Comparison of ENCODE assay signal across 8 mouse cellular contexts in genomic region chr9:106531833-106532232, GRCm38 (mm10). TPM values are rescaled to one million over a fixed set of nuclear protein-coding genes. Genes with fewer than 3 reads are reported as not detected.
DNase-seq lines count a peak whose midpoint lies in the region; ATAC-seq and TF ChIP-seq lines count a peak whose summit lies in the region.

No protein-coding gene starts in this region.

- peak; percentile 64 for DNase-seq in hindbrain, embryonic 11.5 days (ENCODE audit: low spot score)
- peak; percentile 78 for DNase-seq in 3T3-L1 (ENCODE audit: low read depth, low spot score)
- peak; percentile 61 for DNase-seq in embryo, embryonic 11 days
- peak; percentile 31 for DNase-seq in liver, postnatal 0 days
- DNase-seq in urinary bladder, adult 18-20 months (ENCODE audit: low spot score in 2 of 2), result no peak
- no peak for DNase-seq in frontal cortex, postnatal 10 days (ENCODE audit: low spot score in 2 of 2)

- H3K9me3 ChIP-seq in hindbrain, embryonic 11.5 days (ENCODE audit: control insufficient read depth, low read length), result no peaks in the 10 kb centered on the region
- no peaks in the 10 kb centered on the region for H3K9me3 ChIP-seq in hindbrain, embryonic 16.5 days (ENCODE audit: control insufficient read depth, low read length)
- no peaks in the 10 kb centered on the region for H3K9me3 ChIP-seq in ES-Bruce4 (replicated peaks; ENCODE audit: control insufficient read depth, insufficient read depth, low read length, poor library complexity, severe bottlenecking)
- H3K9me3 ChIP-seq in liver, postnatal 0 days (ENCODE audit: low read length), result no peaks in the 10 kb centered on the region

- H3K27ac ChIP-seq in hindbrain, embryonic 11.5 days (ENCODE audit: low read depth, low read length), result no peak overlapping the region
- no peak overlapping the region for H3K27ac ChIP-seq in hindbrain, embryonic 16.5 days (ENCODE audit: low read depth, low read length)
- no peak overlapping the region for H3K27ac ChIP-seq in ES-Bruce4 (ENCODE audit: insufficient read depth, low read length)
- no peak overlapping the region for H3K27ac ChIP-seq in liver, postnatal 0 days (ENCODE audit: low read depth)

- TF ChIP-seq CTCF in ES-Bruce4 (IDR thresholded peaks at IDR 0.05; ENCODE audit: low read depth, low read length), result peak; percentile 94
- peak; percentile 92 for TF ChIP-seq CTCF in liver, postnatal 0 days (IDR thresholded peaks at IDR 0.05; ENCODE audit: low read depth)

- no peak overlapping the region for H3K4me3 ChIP-seq in hindbrain, embryonic 11.5 days (ENCODE audit: low read depth, low read length)
- H3K4me3 ChIP-seq in hindbrain, embryonic 16.5 days (ENCODE audit: low read length), result no peak overlapping the region
- no peak overlapping the region for H3K4me3 ChIP-seq in ES-Bruce4 (ENCODE audit: low read depth, low read length)
- no peak overlapping the region for H3K4me3 ChIP-seq in liver, postnatal 0 days (ENCODE audit: low read depth, low read length)

- no peaks in the 10 kb centered on the region for H3K27me3 ChIP-seq in hindbrain, embryonic 11.5 days (ENCODE audit: control insufficient read depth, insufficient read depth, low read length)
- no peaks in the 10 kb centered on the region for H3K27me3 ChIP-seq in hindbrain, embryonic 16.5 days (replicated peaks; ENCODE audit: control insufficient read depth, insufficient read depth, low read length)
- no peaks in the 10 kb centered on the region for H3K27me3 ChIP-seq in ES-Bruce4 (ENCODE audit: control insufficient read depth, insufficient read depth, low read length, poor library complexity, severe bottlenecking)
- H3K27me3 ChIP-seq in liver, postnatal 0 days (ENCODE audit: insufficient read depth, low read length), result no peaks in the 10 kb centered on the region

- H3K36me3 ChIP-seq in hindbrain, embryonic 11.5 days (ENCODE audit: control insufficient read depth, insufficient read depth, low read length), result no peaks in the 10 kb centered on the region
- H3K36me3 ChIP-seq in hindbrain, embryonic 16.5 days (ENCODE audit: control insufficient read depth, insufficient read depth, low read length), result no peaks in the 10 kb centered on the region
- H3K36me3 ChIP-seq in ES-Bruce4 (ENCODE audit: control insufficient read depth, insufficient read depth, low read length, poor library complexity, severe bottlenecking), result no peaks in the 10 kb centered on the region
- H3K36me3 ChIP-seq in liver, postnatal 0 days (replicated peaks; ENCODE audit: insufficient read depth, low read length), result no peaks in the 10 kb centered on the region

- H3K4me1 ChIP-seq in hindbrain, embryonic 11.5 days (replicated peaks; ENCODE audit: control insufficient read depth, insufficient read depth, low read length), result no peaks in the 10 kb centered on the region
- no peaks in the 10 kb centered on the region for H3K4me1 ChIP-seq in hindbrain, embryonic 16.5 days (ENCODE audit: control insufficient read depth, insufficient read depth, low read depth, low read length)
- no peaks in the 10 kb centered on the region for H3K4me1 ChIP-seq in ES-Bruce4 (ENCODE audit: control insufficient read depth, insufficient read depth, low read length)
- H3K4me1 ChIP-seq in liver, postnatal 0 days (ENCODE audit: insufficient read depth), result no peaks in the 10 kb centered on the region

- H3K4me2 ChIP-seq in hindbrain, embryonic 11.5 days (replicated peaks; ENCODE audit: low read depth, low read length), result no peak overlapping the region
- H3K4me2 ChIP-seq in hindbrain, embryonic 16.5 days (ENCODE audit: low read length), result no peak overlapping the region
- H3K4me2 ChIP-seq in liver, postnatal 0 days (ENCODE audit: low read depth, low read length), result no peak overlapping the region

- no peak for ATAC-seq in hindbrain, embryonic 11.5 days (ENCODE audit: low FRiP score)
- no peak for ATAC-seq in hindbrain, embryonic 16.5 days
- no peak for ATAC-seq in liver, postnatal 0 days

- 36% methylated on average over 3 of the region's 3 CpGs for WGBS in hindbrain, embryonic 11.5 days
- 39% methylated on average over 3 of the region's 3 CpGs for WGBS in hindbrain, embryonic 16.5 days
- 32% methylated on average over 3 of the region's 3 CpGs for WGBS in liver, postnatal 0 days (ENCODE audit: insufficient replicate concordance)

- no peak for TF ChIP-seq POLR2A in ES-Bruce4 (IDR thresholded peaks at IDR 0.05; ENCODE audit: insufficient read depth, low read length)

- H3K9ac ChIP-seq in hindbrain, embryonic 11.5 days (ENCODE audit: low read depth, low read length), result no peak overlapping the region
- no peak overlapping the region for H3K9ac ChIP-seq in hindbrain, embryonic 16.5 days (ENCODE audit: low read depth, low read length)
- H3K9ac ChIP-seq in ES-Bruce4 (ENCODE audit: low read depth, poor library complexity, severe bottlenecking), result no peak overlapping the region
- no peak overlapping the region for H3K9ac ChIP-seq in liver, postnatal 0 days (replicated peaks)

- no peak for TF ChIP-seq EP300 in ES-Bruce4 (IDR thresholded peaks at IDR 0.05; ENCODE audit: insufficient read depth, low read depth, low read length)
- no peak for TF ChIP-seq EP300 in liver, postnatal 0 days (IDR thresholded peaks at IDR 0.05; ENCODE audit: low read depth)

RNA-seq across cellular contexts. Expression of gene Iqcf5, which starts 17.5 kb away (rescaled TPM):
- polyA plus RNA-seq in hindbrain, embryonic 11.5 days (2014; fragmentation: Nextera tagmentation; extraction: Ambion mirVana), result not detected in 2 replicates
- polyA plus RNA-seq in hindbrain, embryonic 16.5 days (2015; fragmentation: Nextera tagmentation; extraction: Ambion mirVana), result not detected in 2 replicates
- polyA plus RNA-seq in ES-Bruce4 (2011; ENCODE audit: insufficient read depth, insufficient read length, low read depth, missing spikeins), result not detected in 2 replicates
- polyA plus RNA-seq in liver, postnatal 0 days (2015; fragmentation: Nextera tagmentation; extraction: Ambion mirVana), result not detected in 2 replicates

RNA-seq across cellular contexts. Expression of gene Iqcf3, which starts 29.6 kb away (rescaled TPM):
- polyA plus RNA-seq in hindbrain, embryonic 11.5 days (2014; fragmentation: Nextera tagmentation; extraction: Ambion mirVana), result not detected in 2 replicates
- not detected in 2 replicates for polyA plus RNA-seq in hindbrain, embryonic 16.5 days (2015; fragmentation: Nextera tagmentation; extraction: Ambion mirVana)
- polyA plus RNA-seq in ES-Bruce4 (2011; ENCODE audit: insufficient read depth, insufficient read length, low read depth, missing spikeins), result not detected in 2 replicates
- polyA plus RNA-seq in liver, postnatal 0 days (2015; fragmentation: Nextera tagmentation; extraction: Ambion mirVana), result not detected in 2 replicates

RNA-seq across cellular contexts. Expression of gene Iqcf1, which starts 32.1 kb away (rescaled TPM):
- not detected in 2 replicates for polyA plus RNA-seq in hindbrain, embryonic 11.5 days (2014; fragmentation: Nextera tagmentation; extraction: Ambion mirVana)
- not detected in 2 replicates for polyA plus RNA-seq in hindbrain, embryonic 16.5 days (2015; fragmentation: Nextera tagmentation; extraction: Ambion mirVana)
- not detected in 2 replicates for polyA plus RNA-seq in ES-Bruce4 (2011; ENCODE audit: insufficient read depth, insufficient read length, low read depth, missing spikeins)
- polyA plus RNA-seq in liver, postnatal 0 days (2015; fragmentation: Nextera tagmentation; extraction: Ambion mirVana), result not detected in 2 replicates

RNA-seq across cellular contexts. Expression of gene Iqcf4, which starts 39.0 kb away (rescaled TPM):
- polyA plus RNA-seq in hindbrain, embryonic 11.5 days (2014; fragmentation: Nextera tagmentation; extraction: Ambion mirVana), result not detected in 2 replicates
- polyA plus RNA-seq in hindbrain, embryonic 16.5 days (2015; fragmentation: Nextera tagmentation; extraction: Ambion mirVana), result not detected in 2 replicates
- polyA plus RNA-seq in ES-Bruce4 (2011; ENCODE audit: insufficient read depth, insufficient read length, low read depth, missing spikeins), result not detected in 2 replicates
- polyA plus RNA-seq in liver, postnatal 0 days (2015; fragmentation: Nextera tagmentation; extraction: Ambion mirVana), result not detected in 2 replicates

RNA-seq across cellular contexts. Expression of gene Parp3, which starts 55.1 kb away (rescaled TPM):
- 0.54 and 1.4 TPM in 2 replicates for polyA plus RNA-seq in hindbrain, embryonic 11.5 days (2014; fragmentation: Nextera tagmentation; extraction: Ambion mirVana)
- polyA plus RNA-seq in hindbrain, embryonic 16.5 days (2015; fragmentation: Nextera tagmentation; extraction: Ambion mirVana), result 1.3 TPM in 2 replicates
- polyA plus RNA-seq in ES-Bruce4 (2011; ENCODE audit: insufficient read depth, insufficient read length, low read depth, missing spikeins), result 5.1 and 8.0 TPM in 2 replicates
- 1.6 and 1.9 TPM in 2 replicates for polyA plus RNA-seq in liver, postnatal 0 days (2015; fragmentation: Nextera tagmentation; extraction: Ambion mirVana)

Comparison
In these comparisons a context has a peak if more than half of its experiments do, and no peak if none do; other contexts are left out.
1. DNase-seq: peak in hindbrain, embryonic 11.5 days (single experiment), 3T3-L1 (single experiment), embryo, embryonic 11 days (single experiment) and liver, postnatal 0 days (single experiment); none in urinary bladder, adult 18-20 months (0 of 2) and frontal cortex, postnatal 10 days (0 of 2).